9 mouse cellular contexts compared by ENCODE assay signal in genomic region chr16:87128230-87128629, GRCm38 (mm10).
A peak's percentile ranks its signal among the peaks of the same experiment; 100 is the strongest.
DNase-seq lines count a peak whose midpoint lies in the region; ATAC-seq and TF ChIP-seq lines count a peak whose summit lies in the region.
"Had no signal": no experiment of that assay in that cellular context is flagged by ENCODE, and none has a peak within 500 bp of the region (broad histone marks: within the 10 kb centered on the region; RNA-seq: fewer than 3 reads in every experiment).

No protein-coding gene starts in this region.

- no peak for TF ChIP-seq CTCF in midbrain, postnatal 0 days (IDR thresholded peaks at IDR 0.05)

- no peaks in the 10 kb centered on the region for H3K27me3 ChIP-seq in liver, embryonic 11.5 days (replicated peaks; ENCODE audit: control insufficient read depth, insufficient read depth, low read length)
- no peaks in the 10 kb centered on the region for H3K27me3 ChIP-seq in forebrain, embryonic 16.5 days (replicated peaks; ENCODE audit: control insufficient read depth, insufficient read depth, low read length)
- H3K27me3 ChIP-seq in midbrain, postnatal 0 days (ENCODE audit: insufficient read depth, low read length), result no peaks in the 10 kb centered on the region
- H3K27me3 ChIP-seq: liver, embryonic 15.5 days had no signal

- H3K4me2 ChIP-seq in liver, embryonic 11.5 days, result no peak overlapping the region
- H3K4me2 ChIP-seq in forebrain, embryonic 16.5 days (ENCODE audit: low read length), result peak overlapping the region; percentile 57
- peak overlapping the region; percentile 10 for H3K4me2 ChIP-seq in midbrain, postnatal 0 days (ENCODE audit: low read depth, low read length, poor library complexity, severe bottlenecking)
- H3K4me2 ChIP-seq: liver, embryonic 15.5 days had no signal

- no peak overlapping the region for H3K27ac ChIP-seq in liver, embryonic 11.5 days (ENCODE audit: low read depth, low read length)
- no peak overlapping the region for H3K27ac ChIP-seq in forebrain, embryonic 16.5 days (ENCODE audit: low read length)
- H3K27ac ChIP-seq in midbrain, postnatal 0 days (ENCODE audit: low read depth, low read length), result no peak overlapping the region
- H3K27ac ChIP-seq: liver, embryonic 15.5 days had no signal

- no peak overlapping the region for H3K9ac ChIP-seq in liver, embryonic 11.5 days (ENCODE audit: low read depth, low read length)
- peak overlapping the region; percentile 41 for H3K9ac ChIP-seq in forebrain, embryonic 16.5 days (replicated peaks; ENCODE audit: low read depth, low read length)
- H3K9ac ChIP-seq in midbrain, postnatal 0 days (replicated peaks; ENCODE audit: low read length, poor library complexity, severe bottlenecking), result no peak overlapping the region
- H3K9ac ChIP-seq: liver, embryonic 15.5 days had no signal

- H3K4me3 ChIP-seq in liver, embryonic 11.5 days (ENCODE audit: low read depth, low read length), result no peak overlapping the region
- H3K4me3 ChIP-seq in forebrain, embryonic 16.5 days (replicated peaks; ENCODE audit: low read length), result peak overlapping the region; percentile 44
- peak overlapping the region; percentile 17; the same call in 1 of the 2 replicates for H3K4me3 ChIP-seq in midbrain, postnatal 0 days (ENCODE audit: low read depth, low read length)
- H3K4me3 ChIP-seq: liver, embryonic 15.5 days had no signal

- no peaks in the 10 kb centered on the region for H3K9me3 ChIP-seq in liver, embryonic 11.5 days (ENCODE audit: control insufficient read depth, low read length)
- H3K9me3 ChIP-seq in forebrain, embryonic 16.5 days (ENCODE audit: control insufficient read depth, low read length), result no peaks in the 10 kb centered on the region
- no peaks in the 10 kb centered on the region for H3K9me3 ChIP-seq in midbrain, postnatal 0 days (ENCODE audit: low read length)
- H3K9me3 ChIP-seq: liver, embryonic 15.5 days had no signal

- no peaks in the 10 kb centered on the region for H3K36me3 ChIP-seq in liver, embryonic 11.5 days (ENCODE audit: control insufficient read depth, insufficient read depth, low read length)
- no peaks in the 10 kb centered on the region for H3K36me3 ChIP-seq in forebrain, embryonic 16.5 days (ENCODE audit: control insufficient read depth, insufficient read depth)
- H3K36me3 ChIP-seq in midbrain, postnatal 0 days (ENCODE audit: insufficient read depth, low read length), result no peaks in the 10 kb centered on the region
- H3K36me3 ChIP-seq: liver, embryonic 15.5 days had no signal

- DNase-seq in liver, result peak; percentile 8
- DNase-seq in liver, embryonic 11.5 days (ENCODE audit: low spot score), result no peak
- peak; percentile 64 for DNase-seq in heart, postnatal 4 days
- peak; percentile 13 to 16 for DNase-seq in left cerebral cortex, adult 8-10 months (ENCODE audit: low spot score in 2 of 2)
- peak; percentile 42 for DNase-seq in midbrain, postnatal 0 days (ENCODE audit: low spot score)
- no peak for DNase-seq in ovary, postnatal 36 days (ENCODE audit: low spot score)
- DNase-seq in B cell, adult 2 months, result no peak

- WGBS in liver, embryonic 11.5 days, result 57% methylated on average over 13 of the region's 13 CpGs
- WGBS in forebrain, embryonic 16.5 days, result 38% methylated on average over 13 of the region's 13 CpGs
- 53% methylated on average over 13 of the region's 13 CpGs for WGBS in midbrain, postnatal 0 days

- ATAC-seq in liver, embryonic 11.5 days (replicated peaks; ENCODE audit: low FRiP score), result no peak
- peak; percentile 85 for ATAC-seq in forebrain, embryonic 16.5 days
- peak; percentile 57; the same call in 1 of the 2 replicates for ATAC-seq in midbrain, postnatal 0 days (ENCODE audit: low FRiP score)

- H3K4me1 ChIP-seq in liver, embryonic 11.5 days (replicated peaks; ENCODE audit: control insufficient read depth, insufficient read depth, low read length), result no peaks in the 10 kb centered on the region
- peaks cover 3% of the 10 kb centered on the region; the same call in 1 of the 2 replicates for H3K4me1 ChIP-seq in forebrain, embryonic 16.5 days (replicated peaks; ENCODE audit: control insufficient read depth, insufficient read depth, low read length)
- H3K4me1 ChIP-seq in midbrain, postnatal 0 days (ENCODE audit: insufficient read depth, low read length), result no peaks in the 10 kb centered on the region
- H3K4me1 ChIP-seq: liver, embryonic 15.5 days had no signal

Comparison
In these comparisons a context has a peak if more than half of its experiments do, and no peak if none do; other contexts are left out.
1. DNase-seq: peak in liver (single experiment), heart, postnatal 4 days (single experiment), left cerebral cortex, adult 8-10 months (2 of 2) and midbrain, postnatal 0 days (single experiment); none in liver, embryonic 11.5 days (single experiment), ovary, postnatal 36 days (single experiment) and B cell, adult 2 months (0 of 2).